Mouse (Mus musculus) heart, postnatal 0 days (tissue): ENCODE measurements around the gene Papola.

Source experiments
- CTCF ChIP-seq: IDR thresholded peaks from 2 replicates; pipeline ENCODE4 v1.5.1; 2016; ENCODE audit warnings: antibody characterized with exemption, control low read depth, low read depth
- EP300 ChIP-seq: IDR thresholded peaks from 2 replicates; pipeline ENCODE4 v1.6.1; 2016; ENCODE audit warnings: antibody characterized with exemption, low read depth

- TF ChIP-seq EP300 (no peak), CTCF (no peak)
Observed at GRCm38 (mm10) chr12:105794896-105795295, 10.4 kb downstream of the Papola start.
